Mouse (Mus musculus): ENCODE data around the gene Dhdh. TPM values are rescaled to one million over a fixed set of nuclear protein-coding genes. Genes with fewer than 3 reads are reported as not detected.
"Not testable (repeated sequence)": the region's sequence is repeated elsewhere in the genome, so short reads cannot be mapped to it uniquely, and the experiment has no call there.

The Dhdh gene
- polyA plus RNA-seq, 1 experiment, result 0.41 TPM

- no peaks in the 10 kb centered on the region for H3K36me3 ChIP-seq (ENCODE audit: control insufficient read depth, insufficient read depth, low read length)
- H3K27ac ChIP-seq (ENCODE audit: insufficient read depth, low read depth, low read length), result no peak overlapping the region
- WGBS, result 56% methylated on average over 1 of the region's 1 CpGs
- no peak overlapping the region for H3K4me3 ChIP-seq (ENCODE audit: low read depth, low read length)
- no peaks in the 10 kb centered on the region for H3K27me3 ChIP-seq (ENCODE audit: control insufficient read depth, insufficient read depth, low read length)
- TF ChIP-seq CTCF (IDR thresholded peaks at IDR 0.05; ENCODE audit: extremely low read depth, insufficient read length, insufficient replicate concordance, low read depth, low read length), result no peak
- TF ChIP-seq POLR2A (IDR thresholded peaks at IDR 0.05; ENCODE audit: low read depth, low read length), result no peak
- no peaks in the 10 kb centered on the region for H3K4me1 ChIP-seq (ENCODE audit: control insufficient read depth, insufficient read depth, insufficient read length, low read length)
These were observed 6.4 kb downstream of the Dhdh start for GRCm38 (mm10) chr7:45482166-45482565.

GRCm38 (mm10) chr7:45481374-45481927 lies 7.2 kb downstream of the Dhdh start, which contains the start of gene Tulp2:
Tulp2 (plus strand) TSS chr7:45481877.
- Histone ChIP-seq H3K4me1 (ENCODE audit: control insufficient read depth, insufficient read depth, insufficient read length, low read length) (no peaks in the 10 kb centered on the region), H3K27me3 (ENCODE audit: control insufficient read depth, insufficient read depth, low read length) (no peaks in the 10 kb centered on the region), H3K27ac (ENCODE audit: insufficient read depth, low read depth, low read length) (no peak within 1 kb of the TSS), H3K36me3 (ENCODE audit: control insufficient read depth, insufficient read depth, low read length) (no peaks in the 10 kb centered on the region), H3K4me3 (ENCODE audit: low read depth, low read length) (no peak within 1 kb of the TSS)
- TF ChIP-seq POLR2A (IDR thresholded peaks at IDR 0.05; ENCODE audit: low read depth, low read length) (no peak), CTCF (IDR thresholded peaks at IDR 0.05; ENCODE audit: extremely low read depth, insufficient read length, insufficient replicate concordance, low read depth, low read length) (no peak)
- WGBS, result 47% methylated on average over 14 of the region's 15 CpGs

GRCm38 (mm10) chr7:45480310-45480709 lies 8.3 kb downstream of the Dhdh start:
- WGBS, result 72% methylated on average over 3 of the region's 4 CpGs
- not testable (repeated sequence) for H3K4me3 ChIP-seq (ENCODE audit: low read depth, low read length); H3K27ac ChIP-seq (ENCODE audit: insufficient read depth, low read depth, low read length); H3K36me3 ChIP-seq (ENCODE audit: control insufficient read depth, insufficient read depth, low read length); H3K27me3 ChIP-seq (ENCODE audit: control insufficient read depth, insufficient read depth, low read length); H3K4me1 ChIP-seq (ENCODE audit: control insufficient read depth, insufficient read depth, insufficient read length, low read length)

- H3K27ac ChIP-seq (ENCODE audit: insufficient read depth, low read depth, low read length), result no peak overlapping the region
These were observed 9.8 kb downstream of the Dhdh start for GRCm38 (mm10) chr7:45478774-45479173.

GRCm38 (mm10) chr7:45477003-45477402 lies 11.6 kb downstream of the Dhdh start:
- peak; percentile 47; the same call in 1 of the 2 replicates for TF ChIP-seq CTCF (IDR thresholded peaks at IDR 0.05; ENCODE audit: extremely low read depth, insufficient read length, insufficient replicate concordance, low read depth, low read length)
- no peak for TF ChIP-seq POLR2A (IDR thresholded peaks at IDR 0.05; ENCODE audit: low read depth, low read length)
- no peak overlapping the region for H3K27ac ChIP-seq (ENCODE audit: insufficient read depth, low read depth, low read length)
- no peak overlapping the region for H3K4me3 ChIP-seq (ENCODE audit: low read depth, low read length)
- WGBS, result 2% methylated on average over 3 of the region's 3 CpGs
- H3K36me3 ChIP-seq (ENCODE audit: control insufficient read depth, insufficient read depth, low read length), result no peaks in the 10 kb centered on the region
- peaks cover 4% of the 10 kb centered on the region for H3K4me1 ChIP-seq (ENCODE audit: control insufficient read depth, insufficient read depth, insufficient read length, low read length)
- H3K27me3 ChIP-seq (ENCODE audit: control insufficient read depth, insufficient read depth, low read length), result no peaks in the 10 kb centered on the region

More at GRCm38 (mm10) chr7:45478774-45479173, 9.8 kb downstream of the Dhdh start:
- Histone ChIP-seq H3K27me3 (ENCODE audit: control insufficient read depth, insufficient read depth, low read length) (no peaks in the 10 kb centered on the region), H3K36me3 (ENCODE audit: control insufficient read depth, insufficient read depth, low read length) (no peaks in the 10 kb centered on the region), H3K4me3 (ENCODE audit: low read depth, low read length) (no peak overlapping the region), H3K4me1 (ENCODE audit: control insufficient read depth, insufficient read depth, insufficient read length, low read length) (peaks cover 4% of the 10 kb centered on the region)
- no peak for TF ChIP-seq CTCF (IDR thresholded peaks at IDR 0.05; ENCODE audit: extremely low read depth, insufficient read length, insufficient replicate concordance, low read depth, low read length)
- no peak for TF ChIP-seq POLR2A (IDR thresholded peaks at IDR 0.05; ENCODE audit: low read depth, low read length)
- WGBS, result 93% methylated on average over 7 of the region's 7 CpGs

- no peak overlapping the region for H3K27ac ChIP-seq (ENCODE audit: insufficient read depth, low read depth, low read length)
- peaks cover 4% of the 10 kb centered on the region for H3K4me1 ChIP-seq (ENCODE audit: control insufficient read depth, insufficient read depth, insufficient read length, low read length)
- WGBS, result 14% methylated on average over 1 of the region's 1 CpGs
- H3K4me3 ChIP-seq (ENCODE audit: low read depth, low read length), result no peak overlapping the region
- no peaks in the 10 kb centered on the region for H3K27me3 ChIP-seq (ENCODE audit: control insufficient read depth, insufficient read depth, low read length)
- H3K36me3 ChIP-seq (ENCODE audit: control insufficient read depth, insufficient read depth, low read length), result no peaks in the 10 kb centered on the region
- TF ChIP-seq CTCF (IDR thresholded peaks at IDR 0.05; ENCODE audit: extremely low read depth, insufficient read length, insufficient replicate concordance, low read depth, low read length) (no peak), POLR2A (IDR thresholded peaks at IDR 0.05; ENCODE audit: low read depth, low read length) (no peak)
These were observed 12.2 kb downstream of the Dhdh start for GRCm38 (mm10) chr7:45476453-45476852.

- Histone ChIP-seq H3K4me3 (ENCODE audit: low read depth, low read length) (peak overlapping the region; percentile 59), H3K36me3 (ENCODE audit: control insufficient read depth, insufficient read depth, low read length) (no peaks in the 10 kb centered on the region), H3K27ac (ENCODE audit: insufficient read depth, low read depth, low read length) (no peak overlapping the region), H3K4me1 (ENCODE audit: control insufficient read depth, insufficient read depth, insufficient read length, low read length) (peaks cover 4% of the 10 kb centered on the region), H3K27me3 (ENCODE audit: control insufficient read depth, insufficient read depth, low read length) (no peaks in the 10 kb centered on the region)
- no peak for TF ChIP-seq CTCF (IDR thresholded peaks at IDR 0.05; ENCODE audit: extremely low read depth, insufficient read length, insufficient replicate concordance, low read depth, low read length)
- TF ChIP-seq POLR2A (IDR thresholded peaks at IDR 0.05; ENCODE audit: low read depth, low read length), result no peak
- 30% methylated on average over 16 of the region's 16 CpGs for WGBS
These were observed 13.2 kb downstream of the Dhdh start for GRCm38 (mm10) chr7:45475291-45475969.
